In the genomic region with DNA sequence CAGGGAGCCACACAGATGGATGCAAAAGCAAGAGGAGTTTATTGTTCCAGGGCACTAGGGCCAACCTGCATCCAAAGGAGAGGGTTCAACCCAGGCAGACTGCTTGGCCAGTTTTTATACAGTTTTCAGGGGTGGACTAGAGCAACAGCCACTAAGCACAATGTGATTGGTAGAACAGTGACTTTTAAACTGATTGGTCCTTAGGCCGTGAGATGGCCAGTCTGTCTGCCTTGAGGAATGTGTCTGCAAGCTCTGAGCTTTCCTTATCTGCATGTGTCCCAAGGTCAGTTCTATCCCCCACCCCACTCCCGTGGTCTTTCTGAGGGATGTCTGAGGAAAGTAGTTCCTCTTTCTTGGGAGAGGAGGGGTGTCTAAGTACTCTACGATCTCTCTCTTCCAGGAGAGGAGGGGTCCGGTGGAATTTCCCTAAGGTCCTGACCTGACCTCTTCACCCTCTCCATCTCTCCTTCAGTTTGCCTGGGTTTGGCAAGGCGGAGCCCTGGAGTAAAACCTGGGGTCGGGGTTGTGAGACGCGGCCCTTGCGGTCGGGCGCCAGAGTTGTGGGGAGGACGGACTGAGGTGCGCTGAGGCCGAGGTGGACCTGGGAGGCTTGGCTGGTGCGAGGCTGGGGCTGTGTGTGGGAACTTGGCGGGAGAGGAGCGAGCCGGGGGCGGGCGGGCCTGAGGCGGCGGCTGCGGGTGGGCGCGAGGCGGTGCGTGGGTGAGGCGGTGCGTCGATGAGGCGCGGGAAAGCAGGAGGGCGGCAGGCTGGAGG, we compare ENCODE assay signal across 12 mouse cellular contexts. TPM values are rescaled to one million over a fixed set of nuclear protein-coding genes. Genes with fewer than 3 reads are reported as not detected.
DNase-seq lines count a peak whose midpoint lies in the region; ATAC-seq and TF ChIP-seq lines count a peak whose summit lies in the region.
"Not testable (repeated sequence)": the region's sequence is repeated elsewhere in the genome, so short reads cannot be mapped to it uniquely, and the experiment has no call there.
"Had no signal": no experiment of that assay in that cellular context is flagged by ENCODE, and none has a peak within 500 bp of the region (broad histone marks: within the 10 kb centered on the region; RNA-seq: fewer than 3 reads in every experiment).

No protein-coding gene starts in this region.

- peaks cover 47% of the 10 kb centered on the region for H3K9me3 ChIP-seq in E14TG2a.4 (ENCODE audit: low read length)
- H3K9me3 ChIP-seq in forebrain, embryonic 14.5 days (replicated peaks; ENCODE audit: control insufficient read depth, low read length); heart, embryonic 16.5 days (replicated peaks; ENCODE audit: control insufficient read depth, low read length); intestine, postnatal 0 days (ENCODE audit: control insufficient read depth); liver, embryonic 11.5 days (ENCODE audit: control insufficient read depth, low read length): not testable (repeated sequence)
- H3K9me3 ChIP-seq in midbrain, embryonic 10.5 days (replicated peaks): peaks cover 24% of the 10 kb centered on the region; the same call in 1 of the 2 replicates

- ATAC-seq in forebrain, embryonic 14.5 days: peak; percentile 77
- ATAC-seq in heart, embryonic 16.5 days (replicated peaks; ENCODE audit: extremely low read depth, insufficient read depth, low FRiP score): peak; percentile 77
- ATAC-seq in intestine, postnatal 0 days: peak; percentile 51; the same call in 1 of the 2 replicates
- ATAC-seq in liver, embryonic 11.5 days (replicated peaks; ENCODE audit: low FRiP score): peak; percentile 68; the same call in 1 of the 2 replicates
- peak; percentile 30; the same call in 1 of the 2 replicates for ATAC-seq in neutrophil, adult 5-6 weeks (ENCODE audit: extremely low read depth, insufficient number of reproducible peaks, low FRiP score, poor library complexity, severe bottlenecking)

- peak overlapping the region; percentile 57 for H3K4me3 ChIP-seq in E14TG2a.4 (replicated peaks; ENCODE audit: low read length)
- peak overlapping the region; percentile 19 for H3K4me3 ChIP-seq in forebrain, embryonic 14.5 days (ENCODE audit: low read depth, low read length)
- H3K4me3 ChIP-seq in heart, embryonic 16.5 days (ENCODE audit: low read length): peak overlapping the region; percentile 45
- peak overlapping the region; percentile 17; the same call in 1 of the 2 replicates for H3K4me3 ChIP-seq in intestine, postnatal 0 days (ENCODE audit: low read depth, low read length)
- H3K4me3 ChIP-seq in liver, embryonic 11.5 days (ENCODE audit: low read depth, low read length): peak overlapping the region; percentile 47
- peak overlapping the region; percentile 49 for H3K4me3 ChIP-seq in midbrain, embryonic 10.5 days

- H3K27ac ChIP-seq in forebrain, embryonic 14.5 days (ENCODE audit: low read depth, low read length); heart, embryonic 16.5 days (ENCODE audit: low read length); intestine, postnatal 0 days (ENCODE audit: low read depth, low read length); liver, embryonic 11.5 days (ENCODE audit: low read depth, low read length); midbrain, embryonic 10.5 days (replicated peaks): not testable (repeated sequence)

- H3K4me1 ChIP-seq in E14TG2a.4 (replicated peaks; ENCODE audit: low read depth, low read length); forebrain, embryonic 14.5 days (ENCODE audit: control insufficient read depth, insufficient read depth, low read length); heart, embryonic 16.5 days (ENCODE audit: control insufficient read depth, insufficient read depth, low read length); intestine, postnatal 0 days (replicated peaks; ENCODE audit: control insufficient read depth, insufficient read depth, low read length); liver, embryonic 11.5 days (replicated peaks; ENCODE audit: control insufficient read depth, insufficient read depth, low read length); midbrain, embryonic 10.5 days: not testable (repeated sequence)

- H3K27me3 ChIP-seq in E14TG2a.4 (ENCODE audit: insufficient read depth, low read length); forebrain, embryonic 14.5 days (replicated peaks; ENCODE audit: control insufficient read depth, insufficient read depth, low read length); heart, embryonic 16.5 days (ENCODE audit: control insufficient read depth, insufficient read depth, low read length); intestine, postnatal 0 days (replicated peaks; ENCODE audit: control insufficient read depth, insufficient read depth, low read length); liver, embryonic 11.5 days (replicated peaks; ENCODE audit: control insufficient read depth, insufficient read depth, low read length); midbrain, embryonic 10.5 days (ENCODE audit: low read depth, poor library complexity, severe bottlenecking): not testable (repeated sequence)

- H3K4me2 ChIP-seq in forebrain, embryonic 14.5 days (ENCODE audit: low read length): peak overlapping the region; percentile 36
- H3K4me2 ChIP-seq in heart, embryonic 16.5 days (ENCODE audit: low read depth, low read length): peak overlapping the region; percentile 68
- H3K4me2 ChIP-seq in intestine, postnatal 0 days (replicated peaks; ENCODE audit: low read depth): peak overlapping the region; percentile 60
- peak overlapping the region; percentile 64 for H3K4me2 ChIP-seq in liver, embryonic 11.5 days

- TF ChIP-seq CTCF in E14TG2a.4 (conservative IDR thresholded peaks at IDR 0.05; ENCODE audit: low read length); intestine, postnatal 0 days (IDR thresholded peaks at IDR 0.05; ENCODE audit: low read depth): not testable (repeated sequence)

- H3K9ac ChIP-seq in forebrain, embryonic 14.5 days (ENCODE audit: low read length): 0 out of 2 replicates have a peak overlapping the region, but pooled peaks have one; percentile 40
- H3K9ac ChIP-seq in heart, embryonic 16.5 days (ENCODE audit: low read length); intestine, postnatal 0 days (ENCODE audit: low read depth, low read length): not testable (repeated sequence)
- H3K9ac ChIP-seq in liver, embryonic 11.5 days (ENCODE audit: low read depth, low read length): peak overlapping the region; percentile 38; the same call in 1 of the 2 replicates

- peak; percentile 18 for DNase-seq in embryo, embryonic 10.5 days (ENCODE audit: low spot score)
- DNase-seq in forebrain, embryonic 14.5 days (ENCODE audit: low spot score); liver, embryonic 11.5 days (ENCODE audit: low spot score); midbrain, embryonic 10.5 days (ENCODE audit: low spot score): not testable (repeated sequence)

- WGBS in forebrain, embryonic 14.5 days: 46% methylated on average over 8 of the region's 33 CpGs
- WGBS in heart, embryonic 16.5 days: 27% methylated on average over 6 of the region's 33 CpGs
- 36% methylated on average over 7 of the region's 33 CpGs for WGBS in intestine, postnatal 0 days
- WGBS in liver, embryonic 11.5 days: 33% methylated on average over 8 of the region's 33 CpGs
- WGBS in midbrain, embryonic 10.5 days: 32% methylated on average over 17 of the region's 33 CpGs

- not testable (repeated sequence) for H3K36me3 ChIP-seq in E14TG2a.4 (ENCODE audit: insufficient read depth, low read length); forebrain, embryonic 14.5 days (ENCODE audit: control insufficient read depth, insufficient read depth, low read length); heart, embryonic 16.5 days (ENCODE audit: control insufficient read depth, insufficient read depth); intestine, postnatal 0 days (ENCODE audit: control insufficient read depth, insufficient read depth); liver, embryonic 11.5 days (ENCODE audit: control insufficient read depth, insufficient read depth, low read length); midbrain, embryonic 10.5 days

RNA-seq across cellular contexts. Expression of a gene that starts 6.9 kb away (rescaled TPM):
- polyA plus RNA-seq in forebrain, embryonic 14.5 days (2014; fragmentation: Nextera tagmentation; extraction: Ambion mirVana): 9.0 and 12.5 TPM in 2 replicates
- polyA plus RNA-seq in heart, embryonic 16.5 days (2015; fragmentation: Nextera tagmentation; extraction: Ambion mirVana): 30.6 and 32.1 TPM in 2 replicates
- polyA plus RNA-seq in intestine, postnatal 0 days (2015; fragmentation: Nextera tagmentation; extraction: Ambion mirVana): 11.7 and 13.4 TPM in 2 replicates
- 26.5 and 29.8 TPM in 2 replicates for polyA plus RNA-seq in liver, embryonic 11.5 days (2014; fragmentation: Nextera tagmentation; extraction: Ambion mirVana)
- polyA plus RNA-seq in midbrain, embryonic 10.5 days (2016; fragmentation: Nextera tagmentation; extraction: Ambion mirVana): 30.0 and 34.1 TPM in 2 replicates
- total RNA-seq in neutrophil, adult 5-6 weeks (2017): 60.4 and 67.5 TPM in 2 replicates

RNA-seq across cellular contexts. Expression of a gene that starts 24.7 kb away (rescaled TPM):
- not detected in 2 replicates for polyA plus RNA-seq in forebrain, embryonic 14.5 days (2014; fragmentation: Nextera tagmentation; extraction: Ambion mirVana)
- not detected in 2 replicates for polyA plus RNA-seq in heart, embryonic 16.5 days (2015; fragmentation: Nextera tagmentation; extraction: Ambion mirVana)
- not detected in 2 replicates for polyA plus RNA-seq in intestine, postnatal 0 days (2015; fragmentation: Nextera tagmentation; extraction: Ambion mirVana)
- not detected in 2 replicates for polyA plus RNA-seq in liver, embryonic 11.5 days (2014; fragmentation: Nextera tagmentation; extraction: Ambion mirVana)
- not detected in 2 replicates for polyA plus RNA-seq in midbrain, embryonic 10.5 days (2016; fragmentation: Nextera tagmentation; extraction: Ambion mirVana)
- total RNA-seq in neutrophil, adult 5-6 weeks (2017): not detected in 2 replicates
- total RNA-seq: heart, postnatal 36 days; layer of hippocampus, adult 18-20 months; left cerebral cortex, postnatal 36 days had no signal
- polyA plus RNA-seq: brain, embryonic 14.5 days had no signal
